Mouse (Mus musculus): ENCODE results near the gene Tmem98. TPM values are rescaled to one million over a fixed set of nuclear protein-coding genes. Genes with fewer than 3 reads are reported as not detected.

Gene Tmem98
- polyA plus RNA-seq, 1 experiment, result 10.9 TPM

- Histone ChIP-seq H3K27me3 (ENCODE audit: control insufficient read depth, insufficient read depth, low read length) (no peaks in the 10 kb centered on the region), H3K27ac (ENCODE audit: control insufficient read depth, insufficient read depth, low read length) (no peak overlapping the region), H3K36me3 (ENCODE audit: control insufficient read depth, insufficient read depth, low read length) (no peaks in the 10 kb centered on the region), H3K4me1 (replicated peaks; ENCODE audit: control insufficient read depth, insufficient read depth, low read length) (no peaks in the 10 kb centered on the region), H3K4me3 (ENCODE audit: control insufficient read depth, insufficient read depth, low read length) (no peak overlapping the region)
- 85% methylated on average over 7 of the region's 7 CpGs for WGBS
- TF ChIP-seq CTCF (IDR thresholded peaks at IDR 0.05; ENCODE audit: borderline replicate concordance, control insufficient read depth, extremely low read depth, insufficient read depth, low read length, poor library complexity) (no peak), POLR2A (IDR thresholded peaks at IDR 0.05; ENCODE audit: control insufficient read depth, extremely low read depth, insufficient read depth, low read length, poor library complexity) (no peak)
- no peak for DNase-seq
Observed at GRCm38 (mm10) chr11:80789647-80790240, 20.2 kb upstream of the Tmem98 start.

- Histone ChIP-seq H3K36me3 (ENCODE audit: control insufficient read depth, insufficient read depth, low read length) (no peaks in the 10 kb centered on the region), H3K4me3 (ENCODE audit: control insufficient read depth, insufficient read depth, low read length) (no peak overlapping the region), H3K27me3 (ENCODE audit: control insufficient read depth, insufficient read depth, low read length) (no peaks in the 10 kb centered on the region), H3K4me1 (replicated peaks; ENCODE audit: control insufficient read depth, insufficient read depth, low read length) (no peaks in the 10 kb centered on the region), H3K27ac (ENCODE audit: control insufficient read depth, insufficient read depth, low read length) (no peak overlapping the region)
- TF ChIP-seq CTCF (IDR thresholded peaks at IDR 0.05; ENCODE audit: borderline replicate concordance, control insufficient read depth, extremely low read depth, insufficient read depth, low read length, poor library complexity) (no peak), POLR2A (IDR thresholded peaks at IDR 0.05; ENCODE audit: control insufficient read depth, extremely low read depth, insufficient read depth, low read length, poor library complexity) (no peak)
- DNase-seq, result no peak
- 93% methylated on average over 3 of the region's 3 CpGs for WGBS
Observed at GRCm38 (mm10) chr11:80790413-80790812, 19.6 kb upstream of the Tmem98 start.

GRCm38 (mm10) chr11:80791677-80792432 lies 18.1 kb upstream of the Tmem98 start:
- DNase-seq, result no peak
- Histone ChIP-seq H3K27ac (ENCODE audit: control insufficient read depth, insufficient read depth, low read length) (no peak overlapping the region), H3K36me3 (ENCODE audit: control insufficient read depth, insufficient read depth, low read length) (no peaks in the 10 kb centered on the region), H3K4me1 (replicated peaks; ENCODE audit: control insufficient read depth, insufficient read depth, low read length) (no peaks in the 10 kb centered on the region), H3K27me3 (ENCODE audit: control insufficient read depth, insufficient read depth, low read length) (no peaks in the 10 kb centered on the region), H3K4me3 (ENCODE audit: control insufficient read depth, insufficient read depth, low read length) (no peak overlapping the region)
- 36% methylated on average over 3 of the region's 3 CpGs for WGBS
- no peak for TF ChIP-seq CTCF (IDR thresholded peaks at IDR 0.05; ENCODE audit: borderline replicate concordance, control insufficient read depth, extremely low read depth, insufficient read depth, low read length, poor library complexity)
- TF ChIP-seq POLR2A (IDR thresholded peaks at IDR 0.05; ENCODE audit: control insufficient read depth, extremely low read depth, insufficient read depth, low read length, poor library complexity), result no peak

GRCm38 (mm10) chr11:80793386-80793785 lies 16.6 kb upstream of the Tmem98 start:
- Histone ChIP-seq H3K27ac (ENCODE audit: control insufficient read depth, insufficient read depth, low read length) (no peak overlapping the region), H3K4me1 (replicated peaks; ENCODE audit: control insufficient read depth, insufficient read depth, low read length) (no peaks in the 10 kb centered on the region), H3K27me3 (ENCODE audit: control insufficient read depth, insufficient read depth, low read length) (no peaks in the 10 kb centered on the region), H3K4me3 (ENCODE audit: control insufficient read depth, insufficient read depth, low read length) (no peak overlapping the region), H3K36me3 (ENCODE audit: control insufficient read depth, insufficient read depth, low read length) (no peaks in the 10 kb centered on the region)
- WGBS, result 93% methylated on average over 4 of the region's 4 CpGs
- TF ChIP-seq POLR2A (IDR thresholded peaks at IDR 0.05; ENCODE audit: control insufficient read depth, extremely low read depth, insufficient read depth, low read length, poor library complexity) (no peak), CTCF (IDR thresholded peaks at IDR 0.05; ENCODE audit: borderline replicate concordance, control insufficient read depth, extremely low read depth, insufficient read depth, low read length, poor library complexity) (no peak)
- DNase-seq, result no peak

- H3K27ac ChIP-seq (ENCODE audit: control insufficient read depth, insufficient read depth, low read length), result no peak overlapping the region
- 97% methylated on average over 4 of the region's 4 CpGs for WGBS
- no peaks in the 10 kb centered on the region for H3K27me3 ChIP-seq (ENCODE audit: control insufficient read depth, insufficient read depth, low read length)
- TF ChIP-seq CTCF (IDR thresholded peaks at IDR 0.05; ENCODE audit: borderline replicate concordance, control insufficient read depth, extremely low read depth, insufficient read depth, low read length, poor library complexity), result no peak
- H3K4me3 ChIP-seq (ENCODE audit: control insufficient read depth, insufficient read depth, low read length), result no peak overlapping the region
- no peaks in the 10 kb centered on the region for H3K36me3 ChIP-seq (ENCODE audit: control insufficient read depth, insufficient read depth, low read length)
- DNase-seq, result no peak
- H3K4me1 ChIP-seq (replicated peaks; ENCODE audit: control insufficient read depth, insufficient read depth, low read length), result no peaks in the 10 kb centered on the region
Observed at GRCm38 (mm10) chr11:80794290-80794689, 15.7 kb upstream of the Tmem98 start.

- DNase-seq, result no peak
- TF ChIP-seq POLR2A (IDR thresholded peaks at IDR 0.05; ENCODE audit: control insufficient read depth, extremely low read depth, insufficient read depth, low read length, poor library complexity), result no peak
- TF ChIP-seq CTCF (IDR thresholded peaks at IDR 0.05; ENCODE audit: borderline replicate concordance, control insufficient read depth, extremely low read depth, insufficient read depth, low read length, poor library complexity), result no peak
- no peaks in the 10 kb centered on the region for H3K4me1 ChIP-seq (replicated peaks; ENCODE audit: control insufficient read depth, insufficient read depth, low read length)
- H3K27me3 ChIP-seq (ENCODE audit: control insufficient read depth, insufficient read depth, low read length), result no peaks in the 10 kb centered on the region
- H3K36me3 ChIP-seq (ENCODE audit: control insufficient read depth, insufficient read depth, low read length), result no peaks in the 10 kb centered on the region
- H3K27ac ChIP-seq (ENCODE audit: control insufficient read depth, insufficient read depth, low read length), result no peak overlapping the region
- no peak overlapping the region for H3K4me3 ChIP-seq (ENCODE audit: control insufficient read depth, insufficient read depth, low read length)
- WGBS, result 62% methylated on average over 8 of the region's 8 CpGs
Observed at GRCm38 (mm10) chr11:80795431-80795830, 14.5 kb upstream of the Tmem98 start.
